Mouse (Mus musculus): ENCODE data around the gene Bend4.

DNA sequence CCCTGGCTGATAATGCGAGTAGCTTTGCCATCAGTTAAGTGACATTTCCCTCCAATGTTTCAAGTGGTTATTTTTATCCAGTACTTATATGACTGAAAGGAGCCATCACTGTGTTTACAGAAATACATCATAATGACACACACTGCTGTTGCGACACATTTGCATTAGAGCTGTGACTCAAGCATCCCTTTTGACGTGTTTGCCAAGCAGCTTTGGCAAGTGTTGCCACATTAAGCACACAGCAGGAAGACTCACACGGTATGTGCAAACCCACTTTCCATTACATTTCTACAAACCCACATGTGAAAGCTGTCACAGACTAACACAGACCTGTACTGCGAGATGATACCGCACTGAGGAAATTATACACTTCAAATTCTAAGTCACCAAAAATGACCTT, 34.2 kb downstream of the Bend4 start:
- TF ChIP-seq CTCF (IDR thresholded peaks at IDR 0.05; ENCODE audit: low read depth) (no peak), EP300 (optimal IDR thresholded peaks at IDR 0.05) (no peak)

Measured in stomach, postnatal 0 days (tissue).